Mouse (Mus musculus) heart, postnatal 25 days (tissue): ENCODE data around the gene Ugt2a1. TPM values are rescaled to one million over a fixed set of nuclear protein-coding genes. Genes with fewer than 3 reads are reported as not detected.

Source experiments
- total RNA-seq, 2 experiments: library from RNA; stranded (reverse); gene quantifications; 2 replicates each; pipeline ENCODE4 v1.2.3; 2021

Ugt2a1 gene
- total RNA-seq, 2 experiments from 2014 or later = not detected

Other genes starting within 250 kb of the Ugt2a1 start
- not detected for gene Ugt2b37, start 236.1 kb downstream of the Ugt2a1 start, total RNA-seq
- not detected for gene Ugt2a3, start 153.7 kb downstream of the Ugt2a1 start, total RNA-seq
- not detected for gene Ugt2b38, start 66.7 kb downstream of the Ugt2a1 start, total RNA-seq
- gene Ugt2a2, start 8.6 kb downstream of the Ugt2a1 start, total RNA-seq = not detected
- not detected for gene Gm43638, start 4.1 kb downstream of the Ugt2a1 start, total RNA-seq
- not detected for gene Sult1b1, start 47.3 kb upstream of the Ugt2a1 start, total RNA-seq
- gene Sult1d1, start 78.2 kb upstream of the Ugt2a1 start, total RNA-seq = not detected
- not detected for gene Sult1e1, start 100.7 kb upstream of the Ugt2a1 start, total RNA-seq
- gene Csn1s1, start 175.3 kb upstream of the Ugt2a1 start, total RNA-seq = not detected
- not detected for gene Csn2, start 208.8 kb upstream of the Ugt2a1 start, total RNA-seq